Mouse (Mus musculus): ENCODE measurements around the gene Trit1.

- no peak for TF ChIP-seq POLR2A (IDR thresholded peaks at IDR 0.05; ENCODE audit: borderline replicate concordance, control insufficient read depth, low read depth, low read length)
- TF ChIP-seq CTCF (IDR thresholded peaks at IDR 0.05; ENCODE audit: control insufficient read depth, insufficient read depth, low read length), result no peak
These were observed 37.9 kb downstream of the Trit1 start for GRCm38 (mm10) chr4:123054172-123054790.

Measured in bone marrow, adult 2 months (tissue).